In genomic region chr11:58570405-58570804, GRCm38 (mm10) we compare ENCODE assay signal across 28 mouse cellular contexts. TPM values are rescaled to one million over a fixed set of nuclear protein-coding genes. Genes with fewer than 3 reads are reported as not detected.
DNase-seq lines count a peak whose midpoint lies in the region; ATAC-seq and TF ChIP-seq lines count a peak whose summit lies in the region.
"Had no signal": no experiment of that assay in that cellular context is flagged by ENCODE, and none has a peak within 500 bp of the region (broad histone marks: within the 10 kb centered on the region; RNA-seq: fewer than 3 reads in every experiment).

Gene Olfr224, minus strand, starts transcription at chr11:58570553.

- no peak within 1 kb of the TSS for H3K4me3 ChIP-seq in heart, embryonic 12.5 days
- no peak within 1 kb of the TSS for H3K4me3 ChIP-seq in lung, postnatal 0 days (ENCODE audit: low read depth, low read length)
- H3K4me3 ChIP-seq in forebrain, embryonic 13.5 days = no peak within 1 kb of the TSS
- H3K4me3 ChIP-seq: forebrain, embryonic 12.5 days; limb, embryonic 13.5 days; myocyte had no signal

- H3K4me2 ChIP-seq in heart, embryonic 12.5 days = no peak within 1 kb of the TSS
- H3K4me2 ChIP-seq in lung, postnatal 0 days (replicated peaks; ENCODE audit: low read depth, low read length) = no peak within 1 kb of the TSS
- no peak within 1 kb of the TSS for H3K4me2 ChIP-seq in forebrain, embryonic 13.5 days
- H3K4me2 ChIP-seq: forebrain, embryonic 12.5 days; limb, embryonic 13.5 days had no signal

- no peaks in the 10 kb centered on the region for H3K27me3 ChIP-seq in heart, embryonic 12.5 days (replicated peaks)
- H3K27me3 ChIP-seq in lung, postnatal 0 days (replicated peaks; ENCODE audit: insufficient read depth, low read length) = no peaks in the 10 kb centered on the region
- no peaks in the 10 kb centered on the region for H3K27me3 ChIP-seq in forebrain, embryonic 13.5 days
- H3K27me3 ChIP-seq: forebrain, embryonic 12.5 days; limb, embryonic 13.5 days had no signal

- no peaks in the 10 kb centered on the region for H3K36me3 ChIP-seq in heart, embryonic 12.5 days
- H3K36me3 ChIP-seq in lung, postnatal 0 days (ENCODE audit: insufficient read depth, low read length) = no peaks in the 10 kb centered on the region
- no peaks in the 10 kb centered on the region for H3K36me3 ChIP-seq in forebrain, embryonic 13.5 days (ENCODE audit: poor library complexity, severe bottlenecking)
- H3K36me3 ChIP-seq: forebrain, embryonic 12.5 days; limb, embryonic 13.5 days had no signal

- no peak within 1 kb of the TSS for H3K9ac ChIP-seq in heart, embryonic 12.5 days
- H3K9ac ChIP-seq in lung, postnatal 0 days (replicated peaks; ENCODE audit: low read depth) = no peak within 1 kb of the TSS
- H3K9ac ChIP-seq in forebrain, embryonic 13.5 days = no peak within 1 kb of the TSS
- H3K9ac ChIP-seq: forebrain, embryonic 12.5 days; limb, embryonic 13.5 days; liver, embryonic 14.5 days had no signal

- WGBS in heart, embryonic 12.5 days = 62% methylated on average over 5 of the region's 5 CpGs
- 60% methylated on average over 5 of the region's 5 CpGs for WGBS in lung, postnatal 0 days
- 81% methylated on average over 5 of the region's 5 CpGs for WGBS in forebrain, embryonic 13.5 days

- no peaks in the 10 kb centered on the region for H3K9me3 ChIP-seq in heart, embryonic 12.5 days (replicated peaks)
- no peaks in the 10 kb centered on the region for H3K9me3 ChIP-seq in lung, postnatal 0 days (ENCODE audit: low read length)
- H3K9me3 ChIP-seq in forebrain, embryonic 13.5 days (replicated peaks) = no peaks in the 10 kb centered on the region
- H3K9me3 ChIP-seq: forebrain, embryonic 12.5 days; limb, embryonic 13.5 days had no signal

- no peak for ATAC-seq in heart, embryonic 12.5 days (ENCODE audit: insufficient number of reproducible peaks, low FRiP score)
- ATAC-seq in lung, postnatal 0 days = no peak
- no peak for ATAC-seq in activated CD4-positive, CD25-positive, alpha-beta regulatory T cell, adult 4 months
- no peak for ATAC-seq in forebrain, embryonic 13.5 days
- ATAC-seq: hindbrain, postnatal 0 days; intestine, postnatal 0 days had no signal

- H3K4me1 ChIP-seq in heart, embryonic 12.5 days (replicated peaks) = no peaks in the 10 kb centered on the region
- H3K4me1 ChIP-seq in lung, postnatal 0 days (ENCODE audit: insufficient read depth, low read depth, low read length) = no peaks in the 10 kb centered on the region
- no peaks in the 10 kb centered on the region for H3K4me1 ChIP-seq in forebrain, embryonic 13.5 days
- H3K4me1 ChIP-seq: forebrain, embryonic 12.5 days; limb, embryonic 13.5 days had no signal

- no peak for TF ChIP-seq EP300 in lung, postnatal 0 days (IDR thresholded peaks at IDR 0.05)

- H3K27ac ChIP-seq in heart, embryonic 12.5 days (ENCODE audit: poor library complexity, severe bottlenecking) = no peak within 1 kb of the TSS
- no peak within 1 kb of the TSS for H3K27ac ChIP-seq in lung, postnatal 0 days (ENCODE audit: low read length)
- H3K27ac ChIP-seq in forebrain, embryonic 13.5 days = no peak within 1 kb of the TSS
- H3K27ac ChIP-seq: forebrain, embryonic 12.5 days; hindbrain, postnatal 0 days; limb, embryonic 13.5 days; liver, embryonic 14.5 days had no signal

- DNase-seq in heart, adult 8-10 months (ENCODE audit: low spot score) = peak; percentile 11
- peak; percentile 4 for DNase-seq in lung, postnatal 36 days
- DNase-seq in lung, postnatal 0 days (ENCODE audit: low spot score) = no peak
- DNase-seq in gastrocnemius, postnatal 25 days = peak; percentile 15
- DNase-seq in heart, postnatal 4 days = peak; percentile 55
- DNase-seq: B cell, adult 2 months; cerebellum, adult 2 months; midbrain, embryonic 14.5 days; right cerebral cortex, postnatal 14 days had no signal

- no peak for TF ChIP-seq CTCF in lung, postnatal 0 days (IDR thresholded peaks at IDR 0.05)

RNA-seq across cellular contexts. Expression of gene Olfr224, which starts in this region (rescaled TPM):
- not detected for total RNA-seq in heart, adult 8-10 months (2022)
- polyA plus RNA-seq in heart, embryonic 12.5 days (2016; fragmentation: Nextera tagmentation; extraction: Ambion mirVana) = not detected in 2 replicates
- not detected in 2 replicates for polyA plus RNA-seq in lung, postnatal 0 days (2015; fragmentation: Nextera tagmentation; extraction: Ambion mirVana)
- total RNA-seq in gastrocnemius, postnatal 25 days (2021) = not detected
- not detected for total RNA-seq in heart, postnatal 4 days (2021)
- not detected for polyA plus RNA-seq in activated CD4-positive, CD25-positive, alpha-beta regulatory T cell, adult 4 months (2017; shearing (Covaris generic))
- not detected in 2 replicates for polyA plus RNA-seq in forebrain, embryonic 13.5 days (2015; fragmentation: Nextera tagmentation; extraction: Ambion mirVana)
- total RNA-seq: hindbrain, postnatal 0 days; layer of hippocampus, postnatal 14 days; left cerebral cortex, postnatal 10 days; megakaryocyte, adult 5-6 weeks had no signal
- polyA plus RNA-seq: cerebellum, adult 2 months; forebrain, embryonic 12.5 days; frontal cortex, adult 2 months; gonadal fat pad, adult 2 months; heart, postnatal 0 days; intestine, postnatal 0 days; large intestine, adult 2 months; limb, embryonic 13.5 days; liver, embryonic 14.5 days; lung, embryonic 16.5 days; midbrain, embryonic 14.5 days; myocyte; neural tube, embryonic 14.5 days; stomach, embryonic 16.5 days had no signal

Comparison
In these comparisons a context has a peak if more than half of its experiments do, and no peak if none do; other contexts are left out.
1. Peak in DNase-seq in heart, adult 8-10 months; RNA of the gene not detected or under 1 TPM.
2. Peak in DNase-seq in gastrocnemius, postnatal 25 days; RNA of the gene not detected or under 1 TPM.
3. Peak in DNase-seq in heart, postnatal 4 days; RNA of the gene not detected or under 1 TPM.